Mouse (Mus musculus) midbrain, postnatal 0 days (tissue): ENCODE data around the gene Hivep3. TPM values are rescaled to one million over a fixed set of nuclear protein-coding genes. Genes with fewer than 3 reads are reported as not detected.

Source experiments
- ATAC-seq: fragments of 200-750 bp; cut with Nextera tagmentation; 2 replicates; pipeline ENCODE4 v1.8.0; 2017; ENCODE audit warnings: moderate number of reproducible peaks, mild to moderate bottlenecking, moderate TSS enrichment, moderate library complexity; ENCODE audit not compliant: low FRiP score
- DNase-seq: peaks from one replicate; pipeline ENCODE4 v3.0.0-alpha.2; 2015; ENCODE audit warnings: low spot score
- H3K27ac ChIP-seq: fragments of 300-500 bp; sonication (generic); 2 replicates; pipeline ENCODE4 v1.5.1; 2014; ENCODE audit warnings: low read depth, mild to moderate bottlenecking, low read length, mixed read lengths
- H3K27me3 ChIP-seq: fragments of 300-500 bp; sonication (generic); 2 replicates; pipeline ENCODE4 v1.6.1; 2014; ENCODE audit warnings: low read length, control low read depth, mixed read lengths; ENCODE audit not compliant: insufficient read depth
- H3K36me3 ChIP-seq: fragments of 300-500 bp; sonication (generic); 2 replicates; pipeline ENCODE4 v1.6.1; 2014; ENCODE audit warnings: low read length, control low read depth, mixed read lengths; ENCODE audit not compliant: insufficient read depth
- H3K4me1 ChIP-seq: fragments of 300-500 bp; sonication (generic); 2 replicates; pipeline ENCODE4 v1.6.1; 2014; ENCODE audit warnings: mild to moderate bottlenecking, control low read depth, antibody characterized with exemption, low read length, mixed read lengths; ENCODE audit not compliant: insufficient read depth
- H3K4me2 ChIP-seq: fragments of 300-500 bp; sonication (generic); 2 replicates; pipeline ENCODE4 v1.6.1; 2014; ENCODE audit warnings: low read depth, mild to moderate bottlenecking, low read length, mixed read lengths; ENCODE audit not compliant: poor library complexity, severe bottlenecking
- H3K4me3 ChIP-seq: fragments of 300-500 bp; sonication (generic); 2 replicates; pipeline ENCODE4 v1.5.1; 2014; ENCODE audit warnings: low read depth, mild to moderate bottlenecking, low read length, moderate library complexity
- H3K9ac ChIP-seq: fragments of 300-500 bp; sonication (generic); replicated peaks from 2 replicates; pipeline ENCODE4 v1.6.1; 2014; ENCODE audit warnings: mild to moderate bottlenecking, low read length, moderate library complexity, mixed read lengths; ENCODE audit not compliant: poor library complexity, severe bottlenecking
- H3K9me3 ChIP-seq: fragments of 300-500 bp; sonication (generic); 2 replicates; pipeline ENCODE4 v1.6.1; 2016; ENCODE audit warnings: low read length, control low read depth
- CTCF ChIP-seq: IDR thresholded peaks from 2 replicates; pipeline ENCODE4 v1.5.1; 2016; ENCODE audit warnings: antibody characterized with exemption, mild to moderate bottlenecking
- WGBS: fragments of 180-500 bp; shearing (Covaris S2); extraction: QIAGEN DNeasy Blood & Tissue Kit; methylation state at CpG from one replicate; pipeline ENCODE4 v1.1.7; 2014; 5-methylcytosine and 5-hydroxymethylcytosine counted together
- polyA plus RNA-seq: library from polyadenylated mRNA; unstranded; fragments of >200 nt; fragmentation: Nextera tagmentation; extraction: Ambion mirVana; gene quantifications from 2 replicates; pipeline ENCODE4 v1.2.1, GENCODE M21; 2015
- total RNA-seq: library from RNA; depleted of rRNA; stranded (reverse); fragments of >200 nt; gene quantifications from 2 replicates; pipeline ENCODE4 v1.2.3, GENCODE M21; 2014

Hivep3 gene
- total and polyA plus RNA-seq, 2 experiments from 2014 or later: 16.5 to 18.3 TPM

DNA sequence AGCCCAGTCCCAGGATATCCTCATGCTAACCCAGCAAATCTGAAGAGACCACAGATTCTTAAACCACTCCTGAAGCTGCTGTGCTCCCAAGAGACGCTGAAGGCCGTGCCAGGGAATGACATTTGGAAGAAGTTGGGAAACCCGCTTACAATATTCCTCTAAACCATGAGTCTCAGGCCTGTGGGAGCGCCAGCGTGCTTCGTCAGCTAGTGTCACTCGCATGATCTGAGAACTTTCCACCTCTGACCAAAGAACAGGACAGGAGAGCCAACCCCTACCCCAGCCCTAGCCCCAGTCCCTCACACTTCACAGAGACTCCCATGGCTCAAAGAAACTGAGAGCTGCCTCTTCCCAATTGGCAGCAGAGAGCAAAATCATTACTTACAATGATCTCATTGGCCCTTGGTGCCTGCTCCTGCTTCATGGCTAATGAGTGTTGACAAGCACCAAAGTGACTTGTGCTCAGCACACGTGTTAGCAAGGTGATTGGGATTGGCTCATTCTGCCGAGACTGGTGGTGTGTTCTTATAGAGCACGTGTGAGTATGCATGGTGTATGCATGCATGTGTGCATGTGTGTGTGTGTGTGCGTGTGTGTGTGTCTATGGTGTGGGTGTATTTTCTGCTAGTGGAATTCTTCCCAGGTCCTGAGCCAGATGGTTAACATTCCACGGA is 247.6 kb downstream of the Hivep3 start:
- Histone ChIP-seq H3K9ac (no peak overlapping the region), H3K9me3 (no peaks in the 10 kb centered on the region), H3K4me2 (no peak overlapping the region), H3K4me1 (peaks cover 2% of the 10 kb centered on the region; the same call in 1 of the 2 replicates), H3K4me3 (no peak overlapping the region), H3K27ac (no peak overlapping the region), H3K27me3 (no peaks in the 10 kb centered on the region), H3K36me3 (no peaks in the 10 kb centered on the region)
- DNase-seq (peak; percentile 27), ATAC-seq (no peak)
- 79% methylated on average over 12 of the region's 12 CpGs for WGBS
- no peak for TF ChIP-seq CTCF

DNA sequence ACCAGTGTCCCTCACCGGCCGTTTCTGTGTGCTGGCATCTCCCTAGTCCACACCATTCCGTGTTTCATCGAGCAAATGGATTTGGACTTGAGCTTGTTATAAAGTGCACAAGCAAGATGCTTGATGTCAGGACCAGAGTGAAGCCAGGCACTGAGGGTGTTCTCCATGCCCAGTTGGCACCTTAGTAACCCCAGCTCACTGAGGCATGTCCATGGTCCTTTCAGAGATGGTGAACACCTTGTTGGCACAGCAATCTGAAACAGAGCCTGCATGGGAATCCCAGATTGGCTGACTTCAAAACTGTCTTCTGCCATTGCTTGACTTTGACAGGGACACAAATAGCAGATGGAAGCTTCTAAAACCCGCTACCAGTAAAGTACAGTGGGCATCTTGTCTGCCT is 252.5 kb downstream of the Hivep3 start:
- Histone ChIP-seq H3K4me1 (peaks cover 23% of the 10 kb centered on the region), H3K4me3 (no peak overlapping the region), H3K9ac (no peak overlapping the region), H3K9me3 (no peaks in the 10 kb centered on the region), H3K27ac (peak overlapping the region; percentile 85), H3K36me3 (no peaks in the 10 kb centered on the region), H3K27me3 (no peaks in the 10 kb centered on the region), H3K4me2 (no peak overlapping the region)
- DNase-seq (no peak), ATAC-seq (no peak)
- TF ChIP-seq CTCF: no peak
- 79% methylated on average over 5 of the region's 5 CpGs for whole genome bisulfite sequencing

DNA sequence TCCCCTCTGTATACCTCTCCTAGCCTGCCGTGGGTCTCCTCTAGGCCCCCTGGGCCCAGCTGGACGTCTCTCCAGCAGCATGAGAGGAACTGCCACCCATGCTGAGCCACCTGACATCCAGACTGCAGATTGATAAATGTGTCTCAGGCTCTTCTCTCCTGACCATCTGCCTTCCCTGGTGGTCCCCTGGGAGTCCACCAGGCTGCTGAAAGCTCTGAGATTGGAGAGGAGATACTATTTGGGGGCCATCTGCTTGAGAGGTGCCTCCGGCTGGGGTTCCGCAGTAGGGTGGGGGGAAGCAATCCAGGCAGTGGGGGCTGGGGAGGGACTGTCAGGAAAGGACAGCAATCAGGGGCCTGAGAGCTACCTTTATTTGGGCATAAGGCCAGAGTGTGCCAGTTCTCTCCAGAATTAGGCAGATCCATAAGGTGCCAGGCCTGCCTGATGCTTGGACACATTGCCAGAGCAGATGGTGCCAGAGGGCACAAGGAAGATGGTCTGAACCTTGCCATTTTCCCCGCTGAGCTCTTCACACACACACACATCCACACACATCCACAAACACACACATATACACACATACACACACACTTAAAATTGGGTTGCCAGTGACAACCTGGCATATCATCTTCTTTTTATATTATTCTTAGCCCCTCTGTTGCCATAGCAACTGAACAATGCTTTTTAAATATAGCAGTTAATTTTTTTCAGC is 253.2 kb downstream of the Hivep3 start:
- Histone ChIP-seq H3K36me3 (no peaks in the 10 kb centered on the region), H3K4me3 (no peak overlapping the region), H3K9ac (no peak overlapping the region), H3K4me1 (peaks cover 23% of the 10 kb centered on the region), H3K27me3 (no peaks in the 10 kb centered on the region), H3K4me2 (no peak overlapping the region), H3K9me3 (no peaks in the 10 kb centered on the region), H3K27ac (peak overlapping the region; percentile 85)
- ATAC-seq (peak; percentile 68), DNase-seq (peak; percentile 86)
- 45% methylated on average over 5 of the region's 5 CpGs for WGBS
- no peak for TF ChIP-seq CTCF

DNA sequence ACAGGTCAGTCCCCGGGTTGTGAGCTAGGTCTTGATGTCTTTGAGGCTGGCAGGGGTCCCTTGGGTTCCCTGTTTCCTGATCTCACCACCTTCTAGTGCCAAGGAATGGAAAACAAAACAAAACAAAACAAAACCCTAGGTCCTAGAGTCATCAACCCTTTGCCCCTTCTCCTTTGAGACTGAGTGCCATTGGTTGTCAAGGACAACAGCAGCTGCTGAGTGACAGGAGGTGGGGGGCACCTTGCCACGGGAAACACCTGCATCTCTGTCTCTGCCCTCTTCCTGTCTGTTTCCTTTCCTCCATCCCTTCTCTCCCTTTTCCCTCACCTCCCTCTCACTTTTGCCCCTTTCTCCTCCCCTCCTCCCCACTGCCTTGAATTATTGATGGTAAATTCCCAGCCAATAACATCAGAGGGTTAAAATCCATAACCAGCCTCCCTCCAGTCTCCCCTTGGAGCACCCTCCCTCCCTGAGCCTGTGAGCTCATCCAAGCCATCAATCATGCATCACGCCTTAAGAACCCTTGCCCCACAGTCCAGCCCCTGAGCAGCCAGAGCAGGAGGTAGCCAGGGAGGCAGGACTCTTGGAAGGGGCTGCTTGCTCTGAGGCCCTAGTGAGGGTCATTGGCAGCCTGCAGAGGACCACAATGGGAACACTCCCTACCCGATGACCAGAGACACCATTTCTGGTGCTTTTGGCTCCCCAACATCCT is 253.9 kb downstream of the Hivep3 start:
- peak; percentile 53; the same call in 1 of the 2 replicates for ATAC-seq

DNA sequence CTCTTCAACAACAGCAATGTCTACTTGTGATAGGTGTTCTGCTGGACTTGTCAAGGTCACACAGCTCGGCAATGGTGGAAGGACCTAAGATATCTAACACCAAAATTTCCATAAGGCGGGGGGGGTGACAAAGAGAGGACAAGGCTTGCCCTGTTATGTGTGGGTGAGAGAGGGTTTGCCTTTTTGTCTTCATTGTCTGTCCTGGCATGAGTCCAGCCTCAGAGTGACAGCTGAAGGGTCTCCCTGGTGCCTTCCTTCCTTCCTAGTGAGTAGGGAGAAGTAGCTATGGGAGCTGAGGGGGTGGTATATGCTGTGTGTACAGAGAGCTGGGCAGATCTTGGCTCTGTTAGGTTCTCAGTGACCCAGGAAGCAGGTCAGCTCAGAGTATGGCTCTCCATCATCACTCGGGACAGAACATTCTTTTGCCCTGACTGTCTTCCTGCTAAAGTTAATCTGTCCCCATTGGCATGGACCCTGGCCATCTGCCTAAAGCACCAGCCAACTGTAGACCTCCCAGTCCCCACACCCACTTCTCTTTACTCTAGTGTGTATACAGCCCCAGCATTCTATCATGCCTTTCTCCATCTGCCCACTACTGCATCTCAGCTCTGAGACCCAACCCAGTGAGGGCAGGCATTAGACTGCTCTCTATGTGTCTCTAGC is 255.6 kb downstream of the Hivep3 start:
- Histone ChIP-seq H3K4me1 (peaks cover 23% of the 10 kb centered on the region), H3K27ac (no peak overlapping the region), H3K9ac (no peak overlapping the region), H3K9me3 (no peaks in the 10 kb centered on the region), H3K4me3 (no peak overlapping the region), H3K4me2 (no peak overlapping the region), H3K36me3 (no peaks in the 10 kb centered on the region), H3K27me3 (no peaks in the 10 kb centered on the region)
- TF ChIP-seq CTCF: no peak
- DNase-seq (peak; percentile 34), ATAC-seq (no peak)
- WGBS: 64% methylated on average over 3 of the region's 3 CpGs

More for the DNA sequence above, 253.9 kb downstream of the Hivep3 start:
- peak; percentile 20 for DNase-seq
- Histone ChIP-seq H3K9me3 (no peaks in the 10 kb centered on the region), H3K9ac (no peak overlapping the region; the same call in 1 of the 2 replicates), H3K27ac (peak overlapping the region; percentile 85), H3K27me3 (no peaks in the 10 kb centered on the region), H3K4me2 (no peak overlapping the region), H3K4me1 (peaks cover 23% of the 10 kb centered on the region), H3K4me3 (no peak overlapping the region), H3K36me3 (no peaks in the 10 kb centered on the region)
- 36% methylated on average over 4 of the region's 4 CpGs for WGBS
- no peak for TF ChIP-seq CTCF
